Mouse (Mus musculus) inflammation-experienced regulatory T-cells, adult 6 months (primary cell): ENCODE results near the gene Kcng4. TPM values are rescaled to one million over a fixed set of nuclear protein-coding genes. Genes with fewer than 3 reads are reported as not detected.
A peak's percentile ranks its signal among the peaks of the same experiment; 100 is the strongest.

Source experiments
- ATAC-seq: one replicate; pipeline ENCODE4 v1.8.0; 2017
- polyA plus RNA-seq, 3 experiments: library from polyadenylated mRNA; unstranded; fragments of 100-300 nt; shearing (Covaris generic); gene quantifications; one replicate each; pipeline ENCODE4 v1.2.1; 2017

Kcng4 gene
- polyA plus RNA-seq, 3 experiments from 2014 or later = not detected

DNA sequence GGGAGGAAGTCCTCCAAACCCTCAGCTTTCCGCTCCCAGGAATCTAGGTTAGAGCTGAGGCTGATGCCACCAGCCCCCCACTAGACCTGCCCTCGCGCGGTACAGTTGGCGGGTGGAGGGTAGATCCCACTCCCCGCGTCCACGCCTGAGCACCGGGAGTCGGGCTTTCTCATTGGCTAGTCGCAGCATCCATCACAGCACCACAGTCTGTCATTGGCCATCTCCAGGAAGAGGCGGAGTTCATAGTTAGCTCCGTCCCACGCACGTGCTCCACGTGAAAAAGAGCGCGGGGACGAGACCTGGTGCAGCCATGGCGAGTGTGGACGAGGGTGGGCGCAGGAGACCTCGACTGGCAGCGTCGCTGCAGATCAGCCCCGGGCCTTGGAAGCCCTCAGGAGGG lies 23.0 kb downstream of the Kcng4 start, which contains the start of gene Adad2:
Gene Adad2, plus strand, starts transcription at position 277 of the 400 bp plus-strand sequence.
- ATAC-seq = no peak

DNA sequence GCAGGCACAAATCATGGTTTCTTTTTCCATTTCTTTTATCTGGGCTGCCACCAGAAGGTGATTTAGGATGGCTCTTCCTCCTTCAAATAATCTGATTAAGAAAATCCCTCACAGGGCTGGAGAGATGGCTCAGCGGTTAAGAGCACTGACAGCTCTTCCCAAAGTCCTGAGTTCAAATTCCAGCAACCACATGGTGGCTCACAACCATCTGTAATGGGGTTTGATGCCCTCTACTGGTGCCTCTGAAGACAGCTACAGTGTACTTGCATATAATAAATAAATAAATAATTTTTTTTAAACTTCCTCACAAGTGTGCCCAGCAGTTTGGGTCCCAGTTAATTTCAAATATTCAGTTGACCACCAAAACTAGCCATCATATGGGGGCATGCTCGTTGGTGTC lies 29.3 kb downstream of the Kcng4 start:
- no peak for ATAC-seq

DNA sequence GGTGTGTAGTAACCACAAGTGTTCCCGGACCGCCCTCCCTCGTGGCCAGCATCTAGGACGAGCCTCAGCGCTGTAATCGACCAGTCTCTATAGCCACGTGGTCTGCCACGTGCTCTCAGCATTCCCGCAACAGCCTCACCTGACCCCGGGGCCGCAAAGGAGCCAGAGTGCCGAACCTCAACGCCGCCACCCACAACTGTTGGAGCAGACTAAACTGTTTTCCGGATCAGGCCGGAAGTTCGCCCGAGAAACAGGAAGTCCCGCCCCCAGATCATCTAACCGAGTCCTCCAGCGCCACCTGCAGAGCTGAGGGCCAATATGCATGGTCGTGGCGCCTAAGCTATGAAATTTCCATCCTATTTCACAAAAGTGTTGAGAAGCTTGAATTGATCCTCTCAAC lies 30.5 kb downstream of the Kcng4 start, which contains the start of gene Taf1c:
Gene Taf1c, minus strand, starts transcription at position 227 of the 400 bp plus-strand sequence.
- ATAC-seq = peak; percentile 98

DNA sequence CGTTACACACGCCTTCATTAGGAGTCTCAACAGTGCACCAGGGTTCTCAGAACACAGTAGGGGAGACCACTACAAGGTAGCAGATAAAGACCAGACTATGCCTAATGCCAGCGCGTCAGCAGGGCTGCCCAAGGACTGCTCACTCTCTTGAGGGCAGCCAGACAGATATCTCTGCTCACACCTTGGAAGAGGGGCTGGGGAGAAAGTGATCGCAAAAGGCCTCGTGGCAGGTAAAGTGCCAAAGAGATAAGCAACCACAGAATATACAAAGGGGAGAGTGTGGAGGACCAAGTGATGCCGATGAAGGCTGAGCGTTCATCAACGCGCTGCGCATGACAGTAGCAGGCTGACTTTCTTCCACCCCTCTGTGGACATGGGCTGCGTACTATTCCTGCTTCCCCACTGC lies 31.1 kb downstream of the Kcng4 start:
- no peak for ATAC-seq

DNA sequence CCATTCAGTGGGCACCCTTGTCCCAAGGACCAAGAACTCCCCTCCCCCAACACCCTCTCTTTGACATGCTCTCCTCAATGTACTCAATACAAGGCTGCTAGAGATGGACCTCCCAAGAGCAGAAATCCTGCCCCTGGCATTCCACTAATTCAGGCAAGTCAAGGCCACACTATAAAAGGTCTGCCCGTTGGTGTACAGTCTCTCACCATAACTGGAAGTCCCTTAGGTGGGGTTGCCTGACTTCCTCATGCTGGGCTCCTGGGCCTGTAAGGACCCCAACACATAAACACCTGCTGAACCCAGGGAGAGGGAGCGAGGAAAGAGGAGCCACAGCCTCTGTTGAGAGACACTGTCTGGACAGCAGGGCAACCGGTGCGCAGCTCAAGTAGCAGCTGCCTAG lies 31.7 kb downstream of the Kcng4 start:
- ATAC-seq = no peak

DNA sequence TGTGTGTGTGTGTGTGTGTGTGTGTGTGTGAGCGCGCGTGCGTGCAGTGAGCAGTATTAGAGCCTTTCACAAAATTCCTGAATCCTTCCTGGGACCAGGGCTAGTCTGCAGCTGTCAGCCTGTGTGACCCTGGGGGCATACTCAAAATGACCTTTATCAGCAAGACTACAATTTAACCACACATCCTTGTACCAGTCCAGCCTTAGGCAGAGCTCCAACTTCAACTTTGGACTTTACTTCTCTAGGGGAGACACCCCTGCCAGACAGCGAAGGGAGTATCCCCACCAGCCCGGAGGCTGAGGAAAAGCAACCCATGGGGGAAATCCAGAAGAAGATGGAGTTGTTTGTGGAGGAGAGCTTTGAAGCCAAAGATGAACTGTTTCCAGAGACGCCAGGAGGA lies 44.0 kb downstream of the Kcng4 start:
- ATAC-seq = no peak

DNA sequence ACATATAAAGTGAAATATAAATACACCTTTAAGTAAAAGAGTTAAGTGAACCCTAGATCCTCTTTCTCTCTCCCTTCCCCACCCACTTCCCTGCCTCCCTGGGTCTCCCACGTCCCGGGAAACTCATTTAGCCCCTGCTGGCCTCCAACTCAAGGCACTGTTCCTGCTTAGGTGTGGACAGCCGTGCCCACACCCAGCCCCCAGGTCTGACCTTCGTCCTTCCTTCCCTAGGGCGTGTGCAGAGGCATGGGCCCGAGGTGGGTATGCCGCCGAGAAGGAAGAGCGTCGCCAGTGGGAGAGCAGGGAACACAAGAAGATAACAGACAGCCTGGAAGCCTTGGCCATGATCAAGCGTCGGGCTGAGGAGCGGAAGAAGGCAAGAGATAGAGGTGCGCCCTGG lies 45.1 kb downstream of the Kcng4 start:
- no peak for ATAC-seq

DNA sequence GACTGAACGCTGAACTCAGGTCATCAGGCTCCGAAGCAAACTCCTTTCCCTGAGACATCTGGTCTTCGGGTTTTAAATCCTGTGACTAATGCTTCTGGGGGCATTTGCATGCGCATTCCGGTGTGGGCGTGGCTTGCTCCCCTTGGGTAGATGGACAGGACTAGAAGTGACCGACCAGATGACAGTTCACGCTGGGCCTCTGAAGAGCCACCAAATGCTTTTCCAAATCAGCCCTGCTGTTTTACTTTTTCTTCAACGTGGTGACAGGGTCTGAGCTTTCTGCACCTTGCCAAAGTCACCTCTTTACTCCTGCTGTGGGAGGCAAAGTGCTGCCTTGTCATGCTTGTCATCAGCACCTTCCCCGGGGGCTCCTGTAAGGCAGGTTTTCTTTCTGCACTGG lies 46.6 kb downstream of the Kcng4 start:
- no peak for ATAC-seq

DNA sequence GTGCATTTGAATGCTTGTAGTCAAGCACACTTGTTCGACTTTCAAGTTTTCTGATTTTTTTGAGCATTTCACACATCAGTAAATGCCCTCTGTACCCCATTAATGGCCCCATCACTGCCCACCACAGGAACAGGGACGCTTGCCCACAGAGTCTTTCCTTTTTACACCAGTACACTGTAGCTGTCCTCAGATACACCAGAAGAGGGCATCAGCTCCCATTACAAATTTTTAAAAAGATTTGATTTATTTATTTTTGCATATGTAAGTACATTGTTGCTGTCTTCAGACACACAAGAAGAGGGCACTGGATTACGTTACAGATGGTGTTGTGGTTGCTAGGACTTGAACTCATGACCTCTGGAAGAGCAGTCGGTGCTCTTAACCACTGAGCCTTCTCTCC lies 47.2 kb downstream of the Kcng4 start:
- no peak for ATAC-seq

DNA sequence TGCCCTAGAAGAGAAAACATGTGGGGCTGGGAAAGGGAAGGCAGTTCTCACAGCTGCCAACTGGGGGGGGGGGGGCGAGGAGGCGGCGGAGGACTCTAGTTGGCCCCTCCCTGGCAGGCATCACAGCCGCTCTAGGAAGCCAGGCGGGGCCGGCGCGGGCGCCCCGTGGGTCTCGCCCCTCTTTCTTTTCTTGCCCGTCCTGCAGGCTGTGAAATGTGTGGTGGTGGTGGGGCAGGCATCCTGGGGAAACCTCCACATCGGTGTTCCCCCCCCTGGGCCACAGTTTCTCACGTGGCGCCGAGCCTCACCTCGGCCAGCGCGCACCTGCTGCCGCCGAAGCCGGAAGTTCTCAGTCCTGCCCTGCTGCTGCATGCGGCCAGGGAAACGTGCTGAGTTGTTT lies 49.6 kb downstream of the Kcng4 start:
- ATAC-seq = peak; percentile 92

DNA sequence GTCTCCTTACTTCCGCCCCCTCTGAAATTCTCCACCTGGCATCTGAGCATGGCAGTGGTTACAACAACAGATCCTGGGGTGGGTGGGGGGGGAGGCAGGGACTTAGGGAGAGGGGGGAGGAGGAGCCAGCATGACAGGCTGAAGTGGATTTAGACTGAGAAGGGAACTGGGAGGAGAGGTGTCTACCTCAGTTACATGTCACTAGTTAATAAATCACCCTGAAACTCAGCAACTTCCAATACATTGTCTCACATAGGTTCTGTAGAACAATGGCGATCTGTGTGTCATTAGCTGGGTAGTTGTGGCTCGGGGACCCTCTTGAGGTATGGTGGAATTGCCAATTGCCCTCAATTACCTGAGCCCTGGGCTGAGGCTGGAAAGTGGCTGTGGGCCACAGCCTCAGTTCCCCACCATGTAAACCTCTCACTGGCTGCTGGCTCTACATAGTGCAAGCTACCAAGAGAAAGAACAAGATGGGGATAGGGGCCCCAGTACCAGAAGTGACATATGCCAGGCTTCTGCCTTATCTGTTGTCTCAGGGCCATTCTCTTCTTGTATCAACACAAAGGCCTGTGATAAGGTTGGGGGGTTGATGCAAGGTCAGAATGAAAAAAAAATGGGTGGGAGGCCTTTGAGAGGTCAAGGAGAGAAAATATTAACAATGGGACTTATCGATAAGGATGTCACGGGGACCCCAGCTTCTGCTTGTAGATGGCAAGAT lies 54.9 kb downstream of the Kcng4 start:
- ATAC-seq = no peak

DNA sequence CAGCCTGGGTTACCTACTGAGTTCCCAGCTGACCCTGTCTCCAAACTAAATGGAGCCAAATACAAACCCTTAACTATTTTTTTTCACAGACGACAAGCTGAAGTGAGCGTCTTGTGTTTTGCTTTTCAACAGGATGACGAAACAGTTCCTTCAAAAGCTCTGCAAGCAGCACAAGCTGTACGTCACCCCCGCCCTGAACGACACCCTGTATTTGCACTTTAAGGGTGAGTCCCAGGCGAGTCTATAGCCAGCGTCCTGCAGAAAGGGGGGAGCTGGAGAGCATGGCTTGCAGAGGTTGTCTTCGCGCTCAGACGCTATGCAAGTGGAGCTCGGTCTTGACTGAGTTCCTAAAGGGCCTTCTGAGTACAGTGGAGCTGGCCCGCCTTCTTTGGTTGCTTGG lies 56.4 kb downstream of the Kcng4 start:
- no peak for ATAC-seq

DNA sequence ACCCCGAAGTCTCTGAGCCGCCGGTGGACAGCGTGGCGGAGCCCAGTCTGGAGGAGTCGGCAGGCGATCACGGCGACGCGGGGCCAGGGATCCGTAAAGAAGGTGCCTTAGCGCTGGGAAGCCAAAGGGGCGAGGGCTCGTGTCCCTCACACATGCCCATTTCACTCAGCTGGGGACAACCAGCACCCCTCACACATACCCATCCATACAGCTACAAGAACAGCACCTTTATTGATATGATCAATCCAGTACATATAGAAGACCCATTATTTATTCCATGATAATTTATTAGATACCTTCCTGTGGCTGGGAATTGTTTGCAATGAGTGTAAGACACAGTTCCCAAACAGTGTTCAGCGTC lies 60.1 kb downstream of the Kcng4 start:
- ATAC-seq = no peak

DNA sequence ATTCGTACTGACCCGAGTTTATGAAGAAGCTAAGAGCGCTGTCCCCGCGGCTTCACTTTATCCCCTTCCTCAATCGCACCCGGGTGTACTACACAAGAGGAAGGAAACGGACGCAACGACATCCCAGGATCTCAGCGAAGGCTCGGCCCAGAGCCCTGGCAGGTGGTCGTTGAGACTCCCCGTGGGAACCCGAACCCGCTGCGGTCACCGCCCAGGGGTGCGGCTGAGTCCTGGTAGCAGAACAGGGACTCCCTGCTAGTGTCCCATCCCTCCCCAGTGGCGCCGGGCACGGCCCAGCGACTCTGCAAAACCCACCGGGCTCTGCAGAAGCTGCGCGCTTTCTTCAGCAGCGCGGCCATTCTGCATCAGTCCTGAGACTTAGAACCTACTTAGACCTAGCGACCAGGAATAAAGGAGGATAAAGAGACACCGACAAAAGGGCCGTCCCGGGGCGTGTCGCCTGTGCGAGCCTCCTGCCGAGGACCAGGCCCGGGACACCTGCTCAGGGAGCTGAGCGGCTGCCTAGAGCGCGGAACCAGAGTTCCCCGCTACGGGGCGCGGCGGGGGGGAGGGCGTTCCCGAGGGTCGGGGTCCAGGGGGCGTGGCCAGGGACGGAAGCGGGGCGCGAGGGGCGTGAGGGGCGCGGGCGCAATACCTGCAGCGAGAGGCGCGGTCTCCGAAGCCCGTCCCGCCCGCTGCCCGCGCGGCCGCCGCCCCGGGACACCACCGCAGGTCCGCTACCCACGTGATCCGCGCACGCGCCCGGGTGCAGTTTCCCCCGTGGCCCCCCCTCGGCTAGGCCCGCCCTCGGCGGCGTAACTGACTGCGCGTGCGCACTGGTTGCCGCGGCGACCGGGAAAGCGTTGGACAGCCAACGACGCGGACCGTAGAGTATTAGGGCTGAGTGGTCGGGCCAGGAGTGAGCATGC lies 60.8 kb downstream of the Kcng4 start, which contains the start of the genes Hsdl1 and Dnaaf1:
Gene Hsdl1, minus strand, starts transcription at position 747 of the 929 bp plus-strand sequence.
Gene Dnaaf1, plus strand, starts transcription at position 799 of the 929 bp plus-strand sequence.
- peak; percentile 69 for ATAC-seq

Other genes starting within 250 kb of the Kcng4 start
- 1 to 10 TPM; 2.6 to 7.3 (median 7.1) TPM for gene Mlycd, start 240.8 kb downstream of the Kcng4 start, polyA plus RNA-seq
- gene Osgin1, start 201.6 kb downstream of the Kcng4 start, polyA plus RNA-seq = 10 to 100 TPM; 15.6 to 28.0 (median 24.5) TPM
- not detected for gene Necab2, start 189.0 kb downstream of the Kcng4 start, polyA plus RNA-seq
- gene Slc38a8, start 134.0 kb downstream of the Kcng4 start, polyA plus RNA-seq = not detected
- gene Mbtps1, start 76.9 kb downstream of the Kcng4 start, polyA plus RNA-seq = 10 to 100 TPM; 32.6 to 52.2 (median 45.6) TPM
- 10 to 100 TPM; 30.3 to 73.9 (median 72.5) TPM for gene Hsdl1, start 60.5 kb downstream of the Kcng4 start, polyA plus RNA-seq
- gene Dnaaf1, start 60.4 kb downstream of the Kcng4 start, polyA plus RNA-seq = not detected
- gene Taf1c, start 30.5 kb downstream of the Kcng4 start, polyA plus RNA-seq = 10 to 100 TPM in 2 of 3 experiments, 1 to 10 TPM in 1; 8.3 to 14.8 (median 13.3) TPM
- gene Adad2, start 22.9 kb downstream of the Kcng4 start, polyA plus RNA-seq = not detected
- not detected for gene Wfdc1, start 30.7 kb upstream of the Kcng4 start, polyA plus RNA-seq
- gene Atp2c2, start 64.3 kb upstream of the Kcng4 start, polyA plus RNA-seq = not detected
- 1 to 10 TPM; 6.1 to 7.4 (median 7.0) TPM for gene Tldc1, start 142.7 kb upstream of the Kcng4 start, polyA plus RNA-seq
- 100 to 1,000 TPM; 181 to 242 (median 218) TPM for gene Cotl1, start 204.9 kb upstream of the Kcng4 start, polyA plus RNA-seq
- gene Klhl36, start 226.6 kb upstream of the Kcng4 start, polyA plus RNA-seq = 1 to 10 TPM; 6.8 to 8.0 (median 7.1) TPM